Mouse (Mus musculus): ENCODE results near the gene Tram1l1. TPM values are rescaled to one million over a fixed set of nuclear protein-coding genes. Genes with fewer than 3 reads are reported as not detected.

Tram1l1 gene
- polyA plus RNA-seq, 1 experiment: 0.11 TPM

DNA sequence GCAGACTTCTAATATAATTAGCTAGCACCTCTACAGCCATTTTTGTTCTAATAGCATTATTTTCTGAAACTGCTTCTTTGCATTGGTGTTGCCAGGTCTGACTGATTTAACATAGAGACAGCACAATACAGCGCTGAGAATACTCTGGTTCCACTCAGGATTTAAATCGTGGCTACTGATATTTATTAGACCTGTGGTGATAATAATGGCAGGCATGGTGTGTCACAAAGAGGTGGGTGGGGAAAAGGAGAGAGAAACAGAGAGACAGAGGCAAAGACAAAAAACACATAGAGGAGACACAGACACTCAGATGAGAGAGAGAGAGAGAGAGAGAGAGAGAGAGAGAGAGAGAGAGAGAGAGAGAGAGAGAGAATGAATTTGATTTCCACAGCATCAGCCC is 257 bp upstream of the Tram1l1 start:
- no peaks in the 10 kb centered on the region for H3K4me1 ChIP-seq (ENCODE audit: control insufficient read depth, insufficient read depth, low read length)
- no peak overlapping the region for H3K27ac ChIP-seq (ENCODE audit: insufficient read depth, low read depth, low read length)
- peak overlapping the region; percentile 48; the same call in 1 of the 2 replicates for H3K4me3 ChIP-seq (ENCODE audit: insufficient read depth, low read depth, low read length)
- TF ChIP-seq POLR2A (IDR thresholded peaks at IDR 0.05; ENCODE audit: low read depth, low read length): no peak
- no peak for TF ChIP-seq CTCF (conservative IDR thresholded peaks at IDR 0.05; ENCODE audit: insufficient read depth, insufficient read length, low read depth, low read length)
- no peak for DNase-seq
- H3K36me3 ChIP-seq (ENCODE audit: control insufficient read depth, insufficient read depth, low read length): no peaks in the 10 kb centered on the region
- 17% methylated on average over 2 of the region's 2 CpGs for WGBS
- no peaks in the 10 kb centered on the region for H3K27me3 ChIP-seq (replicated peaks; ENCODE audit: control insufficient read depth, insufficient read depth, low read length)

GRCm38 (mm10) chr3:124346445-124346844 is 25.8 kb downstream of the Tram1l1 start:
- DNase-seq: no peak
- no peak overlapping the region for H3K4me3 ChIP-seq (ENCODE audit: insufficient read depth, low read depth, low read length)
- no peak for TF ChIP-seq CTCF (conservative IDR thresholded peaks at IDR 0.05; ENCODE audit: insufficient read depth, insufficient read length, low read depth, low read length)
- TF ChIP-seq POLR2A (IDR thresholded peaks at IDR 0.05; ENCODE audit: low read depth, low read length): no peak
- H3K27ac ChIP-seq (ENCODE audit: insufficient read depth, low read depth, low read length): no peak overlapping the region
- no peaks in the 10 kb centered on the region for H3K27me3 ChIP-seq (replicated peaks; ENCODE audit: control insufficient read depth, insufficient read depth, low read length)
- no peaks in the 10 kb centered on the region for H3K4me1 ChIP-seq (ENCODE audit: control insufficient read depth, insufficient read depth, low read length)
- H3K36me3 ChIP-seq (ENCODE audit: control insufficient read depth, insufficient read depth, low read length): no peaks in the 10 kb centered on the region

- DNase-seq: no peak
- WGBS: 84% methylated on average over 3 of the region's 3 CpGs
- TF ChIP-seq CTCF (conservative IDR thresholded peaks at IDR 0.05; ENCODE audit: insufficient read depth, insufficient read length, low read depth, low read length) (no peak), POLR2A (IDR thresholded peaks at IDR 0.05; ENCODE audit: low read depth, low read length) (no peak)
These were observed 36.9 kb downstream of the Tram1l1 start for GRCm38 (mm10) chr3:124357533-124357932.

DNA sequence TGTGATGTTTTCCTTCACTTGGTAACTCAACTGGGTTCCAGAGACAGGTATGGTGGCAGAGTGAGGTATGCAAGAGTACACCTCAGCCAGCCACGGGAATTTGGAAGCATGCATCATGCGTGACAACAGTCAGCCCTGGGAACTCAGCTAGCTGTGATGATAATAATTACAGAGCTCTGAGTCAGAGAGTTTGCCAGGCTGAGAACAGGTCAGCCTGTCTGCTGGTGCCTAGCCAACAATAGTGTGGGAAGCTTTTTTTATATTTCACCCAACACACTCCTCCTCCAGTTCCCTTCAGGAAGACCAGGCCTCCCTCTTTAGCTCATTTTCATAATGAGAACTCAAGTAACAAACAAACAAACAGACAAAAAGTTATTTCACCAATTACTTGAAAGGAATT is 51.4 kb downstream of the Tram1l1 start:
- no peak overlapping the region for H3K4me3 ChIP-seq (ENCODE audit: insufficient read depth, low read depth, low read length)
- no peak for TF ChIP-seq CTCF (conservative IDR thresholded peaks at IDR 0.05; ENCODE audit: insufficient read depth, insufficient read length, low read depth, low read length)
- no peak for TF ChIP-seq POLR2A (IDR thresholded peaks at IDR 0.05; ENCODE audit: low read depth, low read length)
- no peak overlapping the region for H3K27ac ChIP-seq (ENCODE audit: insufficient read depth, low read depth, low read length)
- H3K27me3 ChIP-seq (replicated peaks; ENCODE audit: control insufficient read depth, insufficient read depth, low read length): no peaks in the 10 kb centered on the region
- no peaks in the 10 kb centered on the region for H3K36me3 ChIP-seq (ENCODE audit: control insufficient read depth, insufficient read depth, low read length)
- no peaks in the 10 kb centered on the region for H3K4me1 ChIP-seq (ENCODE audit: control insufficient read depth, insufficient read depth, low read length)
- WGBS: 71% methylated on average over 2 of the region's 2 CpGs
- no peak for DNase-seq

More at GRCm38 (mm10) chr3:124357533-124357932, 36.9 kb downstream of the Tram1l1 start:
- Histone ChIP-seq H3K4me1 (ENCODE audit: control insufficient read depth, insufficient read depth, low read length) (no peaks in the 10 kb centered on the region), H3K36me3 (ENCODE audit: control insufficient read depth, insufficient read depth, low read length) (no peaks in the 10 kb centered on the region), H3K27ac (ENCODE audit: insufficient read depth, low read depth, low read length) (no peak overlapping the region), H3K4me3 (ENCODE audit: insufficient read depth, low read depth, low read length) (no peak overlapping the region), H3K27me3 (replicated peaks; ENCODE audit: control insufficient read depth, insufficient read depth, low read length) (no peaks in the 10 kb centered on the region)

Other genes starting within 250 kb of the Tram1l1 start
- gene 1700006A11Rik, start 105.2 kb downstream of the Tram1l1 start, polyA plus RNA-seq (2012; rRNA removed): not detected in 2 replicates

All from kidney, adult 2 months (tissue).